Comparison of ENCODE assay signal across 8 mouse cellular contexts in genomic region chr2:181658930-181659555, GRCm38 (mm10). TPM values are rescaled to one million over a fixed set of nuclear protein-coding genes. Genes with fewer than 3 reads are reported as not detected.
A peak's percentile ranks its signal among the peaks of the same experiment; 100 is the strongest.
DNase-seq lines count a peak whose midpoint lies in the region; ATAC-seq and TF ChIP-seq lines count a peak whose summit lies in the region.
"Had no signal": no experiment of that assay in that cellular context is flagged by ENCODE, and none has a peak within 500 bp of the region (broad histone marks: within the 10 kb centered on the region; RNA-seq: fewer than 3 reads in every experiment).

No protein-coding gene starts in this region.

- no peaks in the 10 kb centered on the region for H3K9me3 ChIP-seq in ES-Bruce4 (replicated peaks; ENCODE audit: control insufficient read depth, insufficient read depth, low read length, poor library complexity, severe bottlenecking)
- no peaks in the 10 kb centered on the region for H3K9me3 ChIP-seq in hindbrain, embryonic 14.5 days (ENCODE audit: control insufficient read depth, low read length)
- no peaks in the 10 kb centered on the region for H3K9me3 ChIP-seq in stomach, postnatal 0 days (ENCODE audit: control insufficient read depth, low read length)

- peak; percentile 46; the same call in 1 of the 2 replicates for ATAC-seq in hindbrain, embryonic 14.5 days (ENCODE audit: low FRiP score)
- ATAC-seq in megakaryocyte progenitor cell, adult 5-6 weeks (replicated peaks; ENCODE audit: poor library complexity), result peak; percentile 80
- peak; percentile 68 for ATAC-seq in stomach, postnatal 0 days (ENCODE audit: low FRiP score, low TSS enrichment)

- H3K4me1 ChIP-seq in ES-Bruce4 (ENCODE audit: control insufficient read depth, insufficient read depth, low read length), result peaks cover 3% of the 10 kb centered on the region
- no peaks in the 10 kb centered on the region for H3K4me1 ChIP-seq in hindbrain, embryonic 14.5 days (replicated peaks; ENCODE audit: control insufficient read depth, insufficient read depth, low read length)
- H3K4me1 ChIP-seq in stomach, postnatal 0 days (replicated peaks; ENCODE audit: control insufficient read depth, insufficient read depth), result no peaks in the 10 kb centered on the region

- H3K36me3 ChIP-seq in ES-Bruce4 (ENCODE audit: control insufficient read depth, insufficient read depth, low read length, poor library complexity, severe bottlenecking), result peaks cover 11% of the 10 kb centered on the region
- H3K36me3 ChIP-seq in hindbrain, embryonic 14.5 days (replicated peaks; ENCODE audit: control insufficient read depth, insufficient read depth), result peaks cover 40% of the 10 kb centered on the region
- peaks cover 14% of the 10 kb centered on the region for H3K36me3 ChIP-seq in stomach, postnatal 0 days (ENCODE audit: control insufficient read depth, insufficient read depth, low read length)

- no peak overlapping the region for H3K27ac ChIP-seq in ES-Bruce4 (ENCODE audit: insufficient read depth, low read length)
- H3K27ac ChIP-seq in hindbrain, embryonic 14.5 days, result no peak overlapping the region
- H3K27ac ChIP-seq in stomach, postnatal 0 days (replicated peaks), result 0 out of 2 replicates have a peak overlapping the region, but pooled peaks have one; percentile 6

- 33% methylated on average over 17 of the region's 17 CpGs for WGBS in hindbrain, embryonic 14.5 days
- WGBS in stomach, postnatal 0 days, result 40% methylated on average over 17 of the region's 17 CpGs

- H3K9ac ChIP-seq in ES-Bruce4 (ENCODE audit: low read depth, poor library complexity, severe bottlenecking), result no peak overlapping the region
- H3K9ac ChIP-seq in hindbrain, embryonic 14.5 days, result no peak overlapping the region
- H3K9ac ChIP-seq in stomach, postnatal 0 days (ENCODE audit: low read length), result peak overlapping the region; percentile 8; the same call in 1 of the 2 replicates

- intact Hi-C loops in left cerebral cortex, postnatal 25 days (cut with DNase I), result loop anchor here (2.0 to 5.0 kb wide), 2 partner anchors 20 to 48 kb away; no protein-coding TSS in a partner anchor

- no peak for TF ChIP-seq POLR2A in ES-Bruce4 (IDR thresholded peaks at IDR 0.05; ENCODE audit: insufficient read depth, low read length)

- peak; percentile 69 for DNase-seq in adrenal gland, postnatal 25 days
- DNase-seq in gastrocnemius, adult 18-20 months (ENCODE audit: low spot score), result peak; percentile 40
- DNase-seq in hindbrain, embryonic 14.5 days (ENCODE audit: low spot score), result no peak
- DNase-seq in left cerebral cortex, postnatal 25 days (ENCODE audit: low spot score in 2 of 2), result peak; percentile 59 to 77
- peak; percentile 63 for DNase-seq in stomach, postnatal 0 days (ENCODE audit: low spot score)

- peak overlapping the region; percentile 4; the same call in 1 of the 2 replicates for H3K4me3 ChIP-seq in ES-Bruce4 (ENCODE audit: low read depth, low read length)
- no peak overlapping the region for H3K4me3 ChIP-seq in hindbrain, embryonic 14.5 days (replicated peaks; ENCODE audit: low read length)
- no peak overlapping the region for H3K4me3 ChIP-seq in stomach, postnatal 0 days (ENCODE audit: low read depth, low read length)

- no peaks in the 10 kb centered on the region for H3K27me3 ChIP-seq in ES-Bruce4 (ENCODE audit: control insufficient read depth, insufficient read depth, low read length, poor library complexity, severe bottlenecking)
- no peaks in the 10 kb centered on the region for H3K27me3 ChIP-seq in hindbrain, embryonic 14.5 days (ENCODE audit: control insufficient read depth, insufficient read depth, low read length)
- H3K27me3 ChIP-seq in stomach, postnatal 0 days (ENCODE audit: control insufficient read depth, insufficient read depth, low read length), result no peaks in the 10 kb centered on the region

- peak; percentile 70 for TF ChIP-seq CTCF in ES-Bruce4 (IDR thresholded peaks at IDR 0.05; ENCODE audit: low read depth, low read length)
- TF ChIP-seq CTCF in stomach, postnatal 0 days (IDR thresholded peaks at IDR 0.05; ENCODE audit: low read depth), result no peak

- TF ChIP-seq EP300 in ES-Bruce4 (IDR thresholded peaks at IDR 0.05; ENCODE audit: insufficient read depth, low read depth, low read length), result no peak
- TF ChIP-seq EP300 in stomach, postnatal 0 days (optimal IDR thresholded peaks at IDR 0.05), result no peak

- no peak overlapping the region for H3K4me2 ChIP-seq in hindbrain, embryonic 14.5 days (replicated peaks)
- no peak overlapping the region for H3K4me2 ChIP-seq in stomach, postnatal 0 days (replicated peaks; ENCODE audit: low read depth)

RNA-seq across cellular contexts. Expression of gene Gm29797, which starts 2.2 kb away (rescaled TPM):
- 1.2 and 1.6 TPM in 2 replicates for polyA plus RNA-seq in ES-Bruce4 (2011; ENCODE audit: insufficient read depth, insufficient read length, low read depth, missing spikeins)
- not detected in 2 replicates for total RNA-seq in adrenal gland, postnatal 25 days (2021)
- not detected for total RNA-seq in gastrocnemius, adult 18-20 months (2021)
- polyA plus RNA-seq in hindbrain, embryonic 14.5 days (2014; fragmentation: Nextera tagmentation; extraction: Ambion mirVana), result 0.27 TPM in 1 of 2 replicates, not detected in the other
- not detected for total RNA-seq in left cerebral cortex, postnatal 25 days (2021)
- not detected in 2 replicates for total RNA-seq in megakaryocyte progenitor cell, adult 5-6 weeks (2015)
- total RNA-seq in megakaryocyte progenitor cell, adult 5-6 weeks (2017), result not detected in 2 replicates
- polyA plus RNA-seq in stomach, postnatal 0 days (2015; fragmentation: Nextera tagmentation; extraction: Ambion mirVana), result not detected in 2 replicates
- total RNA-seq: gastrocnemius, adult 8-10 months had no signal

RNA-seq across cellular contexts. Expression of gene Sox18, which starts 12.4 kb away (rescaled TPM):
- polyA plus RNA-seq in ES-Bruce4 (2011; ENCODE audit: insufficient read depth, insufficient read length, low read depth, missing spikeins), result 0.49 and 0.68 TPM in 2 replicates
- total RNA-seq in adrenal gland, postnatal 25 days (2021), result 39.0 and 40.4 TPM in 2 replicates
- 10 to 100 TPM in 1 of 2 experiments, 1 to 10 TPM in 1; 9.7 to 22.1 TPM for total RNA-seq in gastrocnemius, adult 18-20 months (2021)
- 19.3 and 20.9 TPM in 2 replicates for polyA plus RNA-seq in hindbrain, embryonic 14.5 days (2014; fragmentation: Nextera tagmentation; extraction: Ambion mirVana)
- 10 to 100 TPM; 10.9 to 11.4 TPM for total RNA-seq in left cerebral cortex, postnatal 25 days (2021)
- total RNA-seq in megakaryocyte progenitor cell, adult 5-6 weeks (2015), result not detected in 2 replicates
- total RNA-seq in megakaryocyte progenitor cell, adult 5-6 weeks (2017), result not detected in 2 replicates
- 14.0 and 14.1 TPM in 2 replicates for polyA plus RNA-seq in stomach, postnatal 0 days (2015; fragmentation: Nextera tagmentation; extraction: Ambion mirVana)

RNA-seq across cellular contexts. Expression of gene Tcea2, which starts 21.1 kb away (rescaled TPM):
- polyA plus RNA-seq in ES-Bruce4 (2011; ENCODE audit: insufficient read depth, insufficient read length, low read depth, missing spikeins), result 13.0 and 15.3 TPM in 2 replicates
- total RNA-seq in adrenal gland, postnatal 25 days (2021), result 11.6 and 14.7 TPM in 2 replicates
- total RNA-seq in gastrocnemius, adult 18-20 months (2021), result 1 to 10 TPM; 6.6 to 6.9 TPM
- polyA plus RNA-seq in hindbrain, embryonic 14.5 days (2014; fragmentation: Nextera tagmentation; extraction: Ambion mirVana), result 40.6 and 50.4 TPM in 2 replicates
- total RNA-seq in left cerebral cortex, postnatal 25 days (2021), result 10 to 100 TPM; 61.9 to 63.3 TPM
- 21.5 and 22.3 TPM in 2 replicates for total RNA-seq in megakaryocyte progenitor cell, adult 5-6 weeks (2015)
- 8.7 and 9.8 TPM in 2 replicates for total RNA-seq in megakaryocyte progenitor cell, adult 5-6 weeks (2017)
- polyA plus RNA-seq in stomach, postnatal 0 days (2015; fragmentation: Nextera tagmentation; extraction: Ambion mirVana), result 12.7 and 13.4 TPM in 2 replicates

RNA-seq across cellular contexts. Expression of gene Rgs19, which starts 34.7 kb away (rescaled TPM):
- polyA plus RNA-seq in ES-Bruce4 (2011; ENCODE audit: insufficient read depth, insufficient read length, low read depth, missing spikeins), result 36.3 and 46.5 TPM in 2 replicates
- total RNA-seq in adrenal gland, postnatal 25 days (2021), result 20.3 and 31.7 TPM in 2 replicates
- 1 to 10 TPM; 2.4 to 4.3 TPM for total RNA-seq in gastrocnemius, adult 18-20 months (2021)
- 69.0 and 73.0 TPM in 2 replicates for polyA plus RNA-seq in hindbrain, embryonic 14.5 days (2014; fragmentation: Nextera tagmentation; extraction: Ambion mirVana)
- total RNA-seq in left cerebral cortex, postnatal 25 days (2021), result 10 to 100 TPM; 30.2 to 35.3 TPM
- total RNA-seq in megakaryocyte progenitor cell, adult 5-6 weeks (2015), result 330 and 337 TPM in 2 replicates
- 81.1 and 100 TPM in 2 replicates for total RNA-seq in megakaryocyte progenitor cell, adult 5-6 weeks (2017)
- 20.0 and 24.6 TPM in 2 replicates for polyA plus RNA-seq in stomach, postnatal 0 days (2015; fragmentation: Nextera tagmentation; extraction: Ambion mirVana)

RNA-seq across cellular contexts. Expression of gene Lkaaear1, which starts 39.2 kb away (rescaled TPM):
- not detected in 2 replicates for polyA plus RNA-seq in ES-Bruce4 (2011; ENCODE audit: insufficient read depth, insufficient read length, low read depth, missing spikeins)
- not detected in 2 replicates for total RNA-seq in adrenal gland, postnatal 25 days (2021)
- total RNA-seq in gastrocnemius, adult 18-20 months (2021), result not detected
- polyA plus RNA-seq in hindbrain, embryonic 14.5 days (2014; fragmentation: Nextera tagmentation; extraction: Ambion mirVana), result not detected in 2 replicates
- total RNA-seq in left cerebral cortex, postnatal 25 days (2021), result not detected
- total RNA-seq in megakaryocyte progenitor cell, adult 5-6 weeks (2015), result not detected in 2 replicates
- total RNA-seq in megakaryocyte progenitor cell, adult 5-6 weeks (2017), result not detected in 2 replicates
- polyA plus RNA-seq in stomach, postnatal 0 days (2015; fragmentation: Nextera tagmentation; extraction: Ambion mirVana), result not detected in 2 replicates
- total RNA-seq: gastrocnemius, adult 8-10 months had no signal

Comparison
In these comparisons a context has a peak if more than half of its experiments do, and no peak if none do; other contexts are left out.
1. RNA of gene Sox18, which starts 12.4 kb away (total RNA-seq): 39.0 to 40.4 TPM in adrenal gland, postnatal 25 days, 9.7 to 22.1 TPM in gastrocnemius, adult 18-20 months and 10.9 to 11.4 TPM in left cerebral cortex, postnatal 25 days; not detected in megakaryocyte progenitor cell, adult 5-6 weeks; every median in the first group is over 10 times any median in the second.
2. Peak in every context shown above with its lines, with median percentiles within 50 percentile points of each other: ATAC-seq.